Mouse (Mus musculus): ENCODE data around the gene Man2b2. TPM values are rescaled to one million over a fixed set of nuclear protein-coding genes. Genes with fewer than 3 reads are reported as not detected.

Man2b2 gene
- 1 to 10 TPM; 5.6 to 7.2 TPM for total RNA-seq (2021)
- long read RNA-seq, experiment 1, transcript Man2b2-201 (19 exons, 3,330 nt), result major isoform, 5 of 5 reads
- long read RNA-seq, experiment 1, partial matches to known transcripts, result 0 of 5 reads
- long read RNA-seq, experiment 1, other reads (novel, unspliced or antisense), result 0 of 5 reads
- long read RNA-seq, experiment 2, transcript Man2b2-201 (19 exons, 3,330 nt), result major isoform, 6 of 8 reads
- long read RNA-seq, experiment 2, partial matches to known transcripts, result 2 of 8 reads
- long read RNA-seq, experiment 2, other reads (novel, unspliced or antisense), result 0 of 8 reads

DNA sequence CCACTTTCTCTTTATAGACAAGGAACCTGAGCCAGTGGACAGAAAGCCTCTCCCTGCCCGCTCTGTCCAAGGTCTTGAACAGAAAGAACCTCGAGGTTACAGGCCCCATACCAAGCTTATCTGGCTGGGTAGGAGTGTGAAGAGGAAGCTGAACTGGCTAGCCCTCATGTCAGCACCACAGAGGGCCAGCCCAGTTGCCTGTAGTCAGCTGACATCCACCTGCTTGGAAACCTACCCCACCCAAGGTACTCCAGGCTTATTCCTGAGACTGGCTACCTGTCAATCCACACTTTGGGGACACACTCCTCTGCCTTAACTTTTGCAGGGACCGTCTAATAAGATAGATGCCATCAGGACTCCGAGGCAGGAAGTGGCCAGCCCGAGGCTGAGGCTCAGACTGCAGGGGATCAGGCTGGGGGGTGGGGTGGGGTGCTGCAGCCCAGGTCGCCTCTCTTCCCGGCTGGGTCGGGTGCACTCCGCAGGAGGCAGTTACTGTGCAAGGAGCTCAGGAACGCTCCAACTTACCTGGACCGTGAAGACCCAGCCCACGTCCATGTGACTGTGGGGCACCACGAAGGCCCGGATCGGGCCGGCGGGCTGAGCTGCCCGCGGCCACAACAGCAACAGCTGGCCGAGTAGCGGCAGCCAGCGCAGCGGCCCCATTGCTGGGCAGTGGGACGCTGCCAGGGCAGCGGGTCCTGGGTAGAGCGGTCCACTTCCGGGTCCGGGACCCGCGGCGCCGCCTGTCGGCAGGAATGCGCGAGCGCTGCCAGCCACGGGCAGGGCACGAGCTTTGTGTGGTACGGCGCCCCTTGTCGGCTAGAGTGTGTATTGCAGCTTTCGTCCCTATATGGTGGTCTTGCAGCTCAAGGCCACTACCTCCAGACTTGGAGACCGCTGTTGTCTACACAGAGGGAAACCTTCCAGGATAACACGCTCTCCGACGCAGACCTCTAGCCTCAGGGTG lies at the start of gene Man2b2:
Gene Man2b2, minus strand, starts transcription at position 741 of the 967 bp plus-strand sequence.
- peak; percentile 91 for DNase-seq (ENCODE audit: low spot score)

DNA sequence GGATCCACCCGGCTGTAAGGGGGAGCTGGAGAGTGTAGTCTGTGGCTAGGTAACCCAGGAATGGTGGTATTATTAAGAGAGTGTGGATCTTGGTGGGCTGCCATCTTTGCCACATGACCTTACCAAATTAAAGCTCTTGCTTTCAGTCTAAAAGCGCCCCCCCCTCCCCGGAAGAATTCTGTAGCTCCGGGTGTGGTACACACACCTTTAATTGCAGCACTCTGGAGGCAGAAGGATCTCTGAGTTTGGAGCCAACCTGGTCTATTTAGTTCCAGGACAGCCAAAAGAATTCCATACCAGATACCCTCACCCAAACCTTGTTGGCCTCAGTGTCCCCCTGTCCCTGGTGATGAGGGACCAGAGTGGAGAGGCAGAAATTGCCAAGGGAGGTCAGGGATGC lies 48.3 kb upstream of the Man2b2 start:
- DNase-seq (ENCODE audit: low spot score), result no peak

DNA sequence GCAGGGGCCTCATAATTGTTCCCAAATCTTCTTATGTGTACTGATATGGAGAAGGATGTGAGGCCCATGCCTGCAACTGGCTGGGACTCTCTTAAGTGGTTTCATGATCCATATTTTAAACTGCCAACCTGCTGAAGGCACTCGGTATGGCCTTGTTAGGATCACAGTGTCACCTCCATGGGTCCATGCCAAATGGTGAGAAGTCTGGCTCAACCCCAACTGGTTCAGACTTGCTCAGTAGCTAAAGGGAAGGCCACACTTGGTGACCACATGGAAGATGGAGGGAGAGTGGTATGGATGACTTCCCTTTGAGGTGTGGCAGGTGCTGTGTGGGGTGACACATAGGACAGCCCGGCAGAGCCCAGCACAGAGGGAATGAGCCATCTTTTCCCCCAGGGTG lies 47.2 kb upstream of the Man2b2 start:
- no peak for DNase-seq (ENCODE audit: low spot score)

DNA sequence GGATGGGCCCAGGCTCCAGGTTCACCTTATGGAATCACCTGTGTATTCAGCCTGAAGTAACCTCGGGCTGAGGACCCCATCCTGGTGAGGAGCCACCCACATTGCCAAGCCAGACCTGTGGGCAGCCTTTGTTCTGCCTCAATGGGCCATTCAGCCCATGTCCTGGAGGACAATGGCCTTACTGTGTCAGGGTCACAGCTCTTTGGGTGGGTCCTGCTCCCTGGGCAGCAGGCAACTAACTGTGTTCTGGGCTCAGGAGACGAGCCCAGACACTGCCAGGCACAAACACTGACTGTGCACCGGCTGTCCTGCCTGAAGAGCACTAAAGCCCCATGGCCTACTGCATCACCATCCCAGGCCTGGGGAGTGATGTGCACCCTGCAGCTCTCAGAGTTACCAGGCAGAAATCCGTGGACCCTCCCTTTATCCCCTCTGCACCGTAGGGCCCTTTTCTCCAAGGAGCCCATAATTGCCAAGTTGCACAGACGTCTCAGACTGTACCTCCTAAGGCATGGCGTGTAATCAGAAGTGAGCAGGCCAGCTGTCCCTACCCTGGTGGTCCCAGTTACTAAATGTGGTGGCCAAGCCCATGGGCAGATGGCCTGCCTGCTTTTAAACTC lies 46.4 kb upstream of the Man2b2 start:
- DNase-seq (ENCODE audit: low spot score), result no peak

DNA sequence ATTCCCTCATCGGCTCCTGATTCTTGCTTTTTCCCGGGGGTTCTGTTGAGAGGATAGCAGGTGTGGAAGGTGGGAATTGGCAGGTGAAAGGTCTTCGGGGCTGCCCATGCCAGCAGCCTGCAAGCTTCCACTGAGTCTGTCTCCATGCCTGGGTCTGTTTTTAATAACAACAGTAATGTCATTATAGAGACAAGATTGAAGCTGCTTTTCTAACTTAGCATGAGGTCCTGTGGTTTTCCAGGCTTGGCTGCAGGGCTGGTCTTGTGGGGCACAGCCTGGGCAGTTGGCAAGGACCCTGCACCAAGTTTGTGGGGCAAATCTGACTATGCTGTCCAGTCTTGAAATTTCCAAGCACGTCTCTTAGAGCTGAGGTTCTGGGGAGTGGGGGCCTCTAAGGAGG lies 45.5 kb upstream of the Man2b2 start:
- DNase-seq (ENCODE audit: low spot score), result no peak

DNA sequence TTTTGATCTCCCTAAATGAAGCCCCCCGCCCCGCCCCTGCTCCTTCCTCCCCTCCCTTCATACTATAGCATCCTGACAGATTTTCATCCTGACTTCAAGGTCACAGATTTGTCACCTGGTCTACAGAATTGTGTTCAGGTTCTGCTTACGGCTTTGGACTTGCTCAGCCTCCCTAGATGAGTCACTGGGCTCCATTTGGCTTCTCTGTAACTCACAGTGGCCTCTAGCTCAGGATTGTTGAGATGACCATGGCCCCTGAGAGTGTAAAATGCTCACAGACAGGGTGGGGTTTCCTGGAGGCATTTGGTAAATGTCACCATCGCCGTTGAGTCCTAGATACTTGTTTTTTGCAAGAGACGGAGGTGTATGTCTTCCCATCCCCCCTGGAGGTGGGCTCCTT lies 40.5 kb upstream of the Man2b2 start:
- DNase-seq (ENCODE audit: low spot score), result no peak

DNA sequence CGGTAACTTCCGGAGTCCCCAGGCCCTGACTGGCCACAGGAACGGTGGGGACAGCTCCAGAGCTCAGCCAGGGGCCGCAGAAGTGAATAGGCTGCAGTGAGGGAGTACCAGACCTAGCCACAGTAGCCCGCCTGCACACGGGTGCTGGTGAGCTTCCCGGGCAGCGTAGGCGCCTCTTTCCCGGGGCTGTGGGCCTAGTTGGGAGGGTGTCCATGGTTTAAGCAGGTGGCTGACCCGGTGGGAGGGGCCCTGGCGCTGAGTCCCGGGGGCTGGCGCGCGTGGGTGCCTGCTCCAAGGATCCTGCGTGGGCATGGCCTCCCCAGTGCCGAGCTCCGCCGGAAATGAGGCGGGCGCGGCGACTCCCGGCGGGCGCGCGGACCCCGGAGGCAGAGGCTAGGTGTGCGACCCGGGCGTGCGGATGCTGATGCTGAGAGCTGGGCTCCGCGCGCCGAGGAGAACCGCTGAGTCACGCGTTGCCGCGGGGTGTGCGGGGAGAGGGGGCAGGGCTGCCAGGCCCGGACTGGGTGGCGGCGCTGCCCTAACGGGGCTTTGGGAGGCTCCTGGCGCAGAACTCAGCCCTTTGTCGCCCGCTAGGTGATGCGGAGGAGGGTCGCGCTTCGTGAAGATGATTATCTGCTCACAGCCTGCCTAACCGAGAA lies 39.3 kb upstream of the Man2b2 start:
- DNase-seq (ENCODE audit: low spot score), result no peak

DNA sequence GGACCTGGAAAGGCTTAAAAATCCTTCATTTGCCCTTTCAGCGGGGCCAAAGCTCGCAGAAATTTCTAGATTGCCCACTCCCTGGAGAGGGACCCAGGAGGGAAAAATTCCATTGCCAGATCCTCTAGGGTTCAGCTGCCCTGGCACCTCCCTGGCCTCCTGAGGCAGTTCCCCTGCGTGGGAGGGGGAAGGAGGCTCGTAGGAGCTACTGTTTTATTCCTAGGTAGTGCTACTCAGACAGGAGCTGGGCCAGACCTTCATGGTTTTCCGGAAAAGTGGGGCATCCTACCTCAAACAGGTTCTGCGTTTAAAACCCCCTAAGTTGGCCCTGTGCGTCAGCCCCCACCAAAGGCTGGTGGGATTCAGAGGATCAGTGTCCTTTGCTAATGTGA lies 38.7 kb upstream of the Man2b2 start:
- no peak for DNase-seq (ENCODE audit: low spot score)

DNA sequence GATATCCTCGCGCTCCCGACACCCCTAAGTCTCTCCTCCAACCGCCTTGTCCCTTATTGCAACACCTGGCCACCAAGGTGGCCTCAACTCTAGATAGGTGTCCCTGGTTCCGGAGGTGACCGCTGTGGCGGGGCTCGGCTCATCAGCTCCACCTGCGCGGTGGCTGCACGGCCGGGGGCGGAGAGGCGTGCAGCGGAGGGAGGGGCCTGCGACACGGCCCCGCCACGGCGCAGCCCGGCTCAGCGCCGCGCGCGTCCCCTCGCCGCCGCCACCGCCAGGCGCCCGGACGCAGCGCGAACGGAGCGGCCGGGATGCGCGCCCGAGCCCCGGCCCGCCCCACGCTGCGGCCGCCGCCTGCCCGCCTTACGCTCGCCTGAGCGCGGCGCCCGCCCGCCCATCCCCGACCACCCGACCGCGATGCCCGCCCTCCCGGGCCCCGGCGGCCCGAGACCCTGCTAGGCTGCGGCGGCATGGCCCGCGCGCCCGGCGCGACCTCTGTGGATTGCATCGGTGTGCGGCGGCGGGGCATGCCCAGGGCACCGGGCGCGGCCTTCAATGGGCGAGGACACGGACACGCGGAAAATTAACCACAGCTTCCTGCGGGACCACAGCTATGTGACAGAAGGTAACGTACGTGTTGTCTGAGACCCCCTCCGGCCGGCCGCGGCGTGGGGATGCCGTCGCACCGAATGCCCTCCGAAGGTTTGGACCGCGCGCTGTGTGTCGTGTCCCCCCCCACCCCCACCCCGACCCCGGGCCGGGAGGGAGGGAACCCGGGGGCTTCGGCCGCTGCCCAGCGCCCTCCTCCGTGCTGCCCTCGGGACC lies 38.0 kb upstream of the Man2b2 start, which contains the start of gene Ppp2r2c:
Gene Ppp2r2c, plus strand, starts transcription at position 248 of the 825 bp plus-strand sequence.
- no peak for DNase-seq (ENCODE audit: low spot score)

DNA sequence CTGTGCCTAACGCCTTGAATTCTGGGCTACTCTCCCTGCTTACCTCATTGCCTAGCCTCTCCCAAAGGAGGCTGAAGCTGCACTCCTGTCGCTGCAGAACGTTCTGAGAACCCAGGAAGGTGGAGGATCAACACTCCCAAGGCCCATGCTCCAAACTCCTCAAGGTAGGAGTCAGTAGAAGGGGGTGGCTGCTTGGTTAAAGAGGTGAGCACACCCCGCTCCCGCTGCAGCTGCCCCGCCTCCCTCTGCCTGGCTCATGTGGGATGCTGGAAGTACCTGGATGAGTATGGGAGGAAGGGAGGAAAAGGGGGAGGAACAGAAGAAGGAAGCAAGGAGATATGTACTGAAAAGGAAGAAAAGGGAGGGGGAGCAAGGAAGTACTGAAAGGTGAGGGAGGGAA lies 37.1 kb upstream of the Man2b2 start:
- no peak for DNase-seq (ENCODE audit: low spot score)

DNA sequence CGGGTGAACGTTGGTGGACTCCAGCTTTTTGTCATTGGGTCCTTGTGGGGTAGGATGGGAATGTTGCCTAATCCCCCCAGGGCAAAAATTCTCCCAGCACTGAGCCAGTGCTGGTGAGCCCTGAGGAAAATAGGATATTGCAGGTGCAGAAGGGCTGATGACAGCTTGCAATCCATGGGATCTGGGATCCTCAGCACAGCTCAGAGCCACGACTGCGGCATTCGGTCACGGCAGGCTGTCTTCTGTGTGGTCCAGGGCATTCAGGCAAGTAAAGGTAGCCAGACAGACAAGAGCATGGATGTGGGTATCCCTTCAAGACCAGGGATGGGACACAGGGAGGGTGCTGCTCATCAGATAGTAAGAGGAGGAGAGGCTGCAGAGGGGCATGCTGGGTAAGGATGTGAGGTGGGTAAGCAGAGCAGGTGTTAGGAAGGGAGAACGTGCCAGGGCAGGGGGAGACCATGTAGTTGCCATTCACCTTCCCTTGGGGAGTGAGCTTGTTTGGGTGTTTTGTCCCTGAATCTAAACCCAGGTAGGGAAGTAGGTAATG lies 36.3 kb upstream of the Man2b2 start:
- no peak for DNase-seq (ENCODE audit: low spot score)

DNA sequence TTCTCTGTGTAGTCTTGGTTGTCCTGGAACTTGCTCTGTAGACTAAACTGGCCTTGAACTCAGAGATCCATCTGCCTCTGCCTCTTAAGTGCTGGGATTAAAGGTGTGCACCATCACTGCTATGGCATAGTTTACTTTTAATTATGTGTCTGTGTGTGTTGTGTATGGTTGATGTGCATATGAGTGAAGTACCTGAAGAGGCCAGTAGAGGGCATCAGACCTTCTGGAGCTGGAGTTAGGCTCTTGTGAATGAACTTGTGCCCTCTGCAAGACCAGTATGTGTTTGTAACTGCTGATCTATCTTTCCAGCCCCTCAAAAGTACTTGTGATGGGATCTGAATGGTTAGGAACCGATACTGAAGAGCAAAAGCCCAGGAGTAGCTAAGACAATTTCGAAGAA lies 30.6 kb upstream of the Man2b2 start:
- DNase-seq (ENCODE audit: low spot score), result no peak

DNA sequence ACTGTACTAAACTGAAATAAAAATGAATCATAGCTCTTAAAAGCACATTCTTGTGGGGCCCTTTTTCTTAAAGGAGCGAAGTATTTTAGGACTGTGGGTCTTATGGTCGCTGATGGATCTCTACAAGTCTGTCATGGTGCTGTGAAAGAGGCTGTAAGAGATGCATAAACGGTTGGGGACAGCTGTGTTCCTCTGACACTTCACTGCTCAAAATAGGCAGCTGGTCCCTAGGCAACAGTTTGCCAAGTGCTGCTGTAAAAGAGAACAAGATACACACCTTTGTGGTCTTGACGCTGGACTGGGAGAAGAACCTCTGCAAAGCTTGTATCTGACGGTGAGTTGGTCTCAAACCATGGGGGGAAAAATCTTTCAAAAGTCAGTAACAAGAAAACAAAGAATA lies 27.1 kb upstream of the Man2b2 start:
- DNase-seq (ENCODE audit: low spot score), result no peak

DNA sequence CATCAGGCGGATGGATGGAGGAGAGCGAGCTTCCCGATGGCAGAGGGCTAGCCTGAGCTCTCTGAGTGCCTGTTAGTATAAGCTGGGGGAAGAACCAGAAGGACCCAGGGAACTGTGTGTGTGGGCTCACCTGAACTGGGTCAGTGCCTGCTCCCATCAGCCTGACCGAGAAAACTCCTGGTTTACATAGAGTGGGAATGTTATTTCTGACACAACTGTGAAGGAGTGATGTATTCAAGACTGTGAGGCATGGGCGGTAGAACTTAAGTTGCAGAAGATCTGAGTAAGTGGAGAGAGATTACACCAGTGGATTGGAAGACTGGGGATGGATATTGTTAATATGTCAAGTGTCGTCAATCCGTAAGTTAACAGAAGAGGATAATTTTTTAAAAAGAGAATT lies 26.1 kb upstream of the Man2b2 start:
- no peak for DNase-seq (ENCODE audit: low spot score)

DNA sequence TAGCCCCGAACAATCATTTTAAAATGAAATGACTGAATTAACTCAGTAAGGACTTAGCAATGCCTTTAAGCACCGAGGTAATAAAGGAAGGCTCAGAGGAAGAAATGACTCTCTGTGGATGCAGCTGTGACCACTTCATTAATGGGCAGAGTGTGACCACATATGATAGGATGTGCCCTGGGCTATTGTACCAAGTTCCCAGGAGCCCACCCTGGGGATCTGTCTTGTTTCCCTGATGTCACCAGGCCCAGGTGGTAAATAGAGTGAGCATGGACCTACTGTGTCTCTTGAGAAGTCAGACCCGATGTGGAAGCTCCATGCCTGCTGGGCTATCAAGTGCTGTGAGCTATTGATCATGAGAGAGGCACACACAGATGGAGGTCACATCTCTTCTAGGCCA lies 24.7 kb upstream of the Man2b2 start:
- DNase-seq (ENCODE audit: low spot score), result no peak

DNA sequence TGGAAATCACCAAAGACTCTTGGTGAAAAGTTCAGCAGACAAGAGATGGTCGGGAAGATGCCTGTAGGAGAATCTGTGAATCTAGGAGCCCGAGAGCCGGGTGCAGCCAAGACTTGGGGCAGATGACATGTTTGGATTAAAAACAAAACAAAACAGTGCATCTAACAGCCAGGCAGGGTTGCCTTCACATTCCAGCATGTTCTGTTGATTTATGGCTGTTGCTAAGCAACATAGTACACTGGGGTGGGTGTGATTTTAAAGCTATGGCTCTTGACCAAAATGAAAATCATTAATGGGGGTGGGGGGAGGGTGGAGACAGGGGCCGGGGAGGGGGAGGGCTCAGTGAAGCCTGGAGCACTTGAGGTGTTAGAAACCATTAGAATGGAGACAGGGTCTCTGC lies 21.1 kb upstream of the Man2b2 start:
- DNase-seq (ENCODE audit: low spot score), result no peak

DNA sequence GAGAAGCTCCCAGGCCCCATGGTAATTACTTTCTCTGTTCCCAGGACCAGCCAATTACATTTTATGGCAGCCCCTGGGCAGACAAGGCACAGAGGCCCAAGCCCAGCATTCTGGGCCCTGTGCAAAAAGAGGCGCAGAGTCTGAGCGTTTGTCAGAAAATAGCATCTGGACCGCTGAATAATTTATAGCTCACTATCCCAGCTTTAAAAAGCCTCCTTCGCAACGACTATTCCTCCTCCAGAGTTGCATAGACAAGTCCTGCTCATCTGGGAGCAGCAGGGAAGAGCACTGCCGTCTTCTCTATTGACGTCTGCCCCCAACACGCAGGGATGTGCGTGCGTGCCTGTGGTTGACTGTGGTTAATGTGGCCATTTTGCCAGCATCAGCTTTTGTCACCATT lies 14.0 kb upstream of the Man2b2 start:
- no peak for DNase-seq (ENCODE audit: low spot score)

DNA sequence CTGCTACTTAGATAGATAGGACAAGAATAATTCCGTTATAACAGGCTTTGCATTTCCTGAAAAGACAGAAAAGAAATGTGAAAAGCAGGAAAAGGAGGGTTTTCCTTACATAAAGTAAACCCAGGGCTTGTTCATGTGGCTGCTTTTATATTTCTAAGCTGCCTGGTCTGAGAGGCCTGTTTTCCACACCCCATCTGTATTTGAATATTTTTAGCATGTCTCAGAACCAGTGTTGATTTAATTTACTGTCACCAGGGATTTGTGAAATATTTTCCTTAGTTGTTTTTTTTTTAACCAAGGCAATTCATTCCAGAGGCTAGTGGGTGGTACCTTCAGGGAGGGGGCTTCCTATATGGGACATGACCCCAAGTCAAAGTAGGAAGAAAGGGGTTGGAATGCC lies 11.2 kb upstream of the Man2b2 start:
- DNase-seq (ENCODE audit: low spot score), result no peak

DNA sequence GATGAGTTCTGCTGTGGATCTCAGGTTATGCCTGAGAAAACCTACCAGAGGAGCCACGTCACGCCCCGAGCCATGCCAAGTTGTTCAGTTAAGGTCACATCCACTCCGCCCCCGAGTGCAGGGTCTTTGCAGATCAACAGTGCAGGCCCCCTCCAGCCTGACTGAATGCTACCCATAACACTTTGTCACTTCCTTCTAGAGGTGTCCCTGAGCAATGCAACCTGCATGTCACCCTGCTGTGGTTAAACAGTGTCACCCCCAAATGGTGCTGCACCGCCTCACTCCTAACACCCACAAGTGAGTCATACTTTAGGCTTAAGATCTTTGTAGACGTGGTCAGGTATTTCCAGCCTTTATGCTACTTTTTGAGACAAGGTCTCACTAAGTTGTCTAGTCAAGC lies 9.6 kb upstream of the Man2b2 start:
- DNase-seq (ENCODE audit: low spot score), result no peak

DNA sequence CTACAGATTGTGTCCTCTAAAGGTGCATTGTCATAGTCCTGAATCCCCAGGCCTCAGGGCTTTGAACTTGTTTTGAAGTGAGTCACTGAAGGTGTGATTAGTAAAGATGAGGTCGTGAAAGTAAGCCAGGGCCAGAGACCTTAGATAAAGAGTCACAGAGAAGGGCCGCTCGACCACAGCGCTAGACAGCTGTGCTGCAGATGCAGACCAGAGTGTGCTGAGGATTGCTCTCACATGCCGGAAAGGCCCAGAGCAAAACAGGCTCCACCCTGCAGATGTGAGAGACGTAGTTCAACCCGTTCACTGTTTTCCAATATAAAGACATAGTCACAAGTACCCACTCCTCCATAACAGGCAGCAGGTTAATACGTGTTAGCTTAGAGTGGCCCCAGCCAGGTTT lies 9.1 kb upstream of the Man2b2 start:
- DNase-seq (ENCODE audit: low spot score), result no peak

DNA sequence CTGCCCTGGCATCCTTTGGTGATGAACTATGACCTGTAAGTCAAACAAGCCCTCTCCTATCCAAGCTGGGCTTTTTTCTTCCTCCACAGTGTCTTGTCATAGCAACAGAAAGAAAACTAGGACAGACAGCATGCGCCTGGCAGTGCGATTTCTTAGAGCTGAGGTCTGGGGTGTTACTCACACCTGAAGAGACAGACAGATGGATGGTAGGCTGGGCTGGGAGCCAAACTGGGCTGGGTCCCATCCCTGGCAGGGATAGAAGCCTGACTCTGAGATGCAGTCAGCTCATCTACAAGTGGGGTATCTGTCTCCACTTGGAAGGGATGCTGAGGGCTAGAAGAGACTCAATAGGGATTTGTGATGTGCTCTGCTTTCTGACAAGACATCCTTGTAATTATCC lies 8.6 kb upstream of the Man2b2 start:
- no peak for DNase-seq (ENCODE audit: low spot score)

Measured in gastrocnemius, adult 18-20 months (tissue).